Mouse (Mus musculus) midbrain, embryonic 12.5 days (tissue): ENCODE results near the gene Gm42957. TPM values are rescaled to one million over a fixed set of nuclear protein-coding genes. Genes with fewer than 3 reads are reported as not detected.
A peak's percentile ranks its signal among the peaks of the same experiment; 100 is the strongest.
"Not testable (repeated sequence)": the region's sequence is repeated elsewhere in the genome, so short reads cannot be mapped to it uniquely, and the experiment has no call there.

Experiments used
- ATAC-seq: fragments of 200-750 bp; cut with Nextera tagmentation; 2 replicates; pipeline ENCODE4 v1.8.0; 2017; ENCODE audit warnings: low read depth, moderate TSS enrichment, moderate library complexity; ENCODE audit not compliant: low FRiP score
- H3K27ac ChIP-seq: fragments of 300-500 bp; sonication (generic); replicated peaks from 2 replicates; pipeline ENCODE4 v1.5.1; 2016; ENCODE audit warnings: mild to moderate bottlenecking
- H3K27me3 ChIP-seq: fragments of 300-500 bp; sonication (generic); 2 replicates; pipeline ENCODE4 v1.6.1; 2016; ENCODE audit warnings: mild to moderate bottlenecking
- H3K36me3 ChIP-seq: fragments of 300-500 bp; sonication (generic); 2 replicates; pipeline ENCODE4 v1.6.1; 2016
- H3K4me1 ChIP-seq: fragments of 300-500 bp; sonication (generic); 2 replicates; pipeline ENCODE4 v1.6.1; 2016
- H3K4me2 ChIP-seq: fragments of 300-500 bp; sonication (generic); replicated peaks from 2 replicates; pipeline ENCODE4 v1.6.1; 2016; ENCODE audit warnings: mild to moderate bottlenecking, moderate library complexity
- H3K4me3 ChIP-seq: fragments of 300-500 bp; sonication (generic); 2 replicates; pipeline ENCODE4 v1.5.1; 2016; ENCODE audit warnings: mild to moderate bottlenecking
- H3K9ac ChIP-seq: fragments of 300-500 bp; sonication (generic); replicated peaks from 2 replicates; pipeline ENCODE4 v1.6.1; 2016; ENCODE audit warnings: mild to moderate bottlenecking, moderate library complexity
- H3K9me3 ChIP-seq: fragments of 300-500 bp; sonication (generic); 2 replicates; pipeline ENCODE4 v1.6.1; 2016; ENCODE audit warnings: mild to moderate bottlenecking
- WGBS: fragments of 180-500 bp; shearing (Covaris S2); methylation state at CpG from one replicate; pipeline ENCODE4 v1.1.7; 2016; 5-methylcytosine and 5-hydroxymethylcytosine counted together
- polyA plus RNA-seq: library from polyadenylated mRNA; unstranded; fragments of >200 nt; fragmentation: Nextera tagmentation; extraction: Ambion mirVana; gene quantifications from 2 replicates; pipeline ENCODE4 v1.2.1, GENCODE M21; 2016

Gene Gm42957
- polyA plus RNA-seq, 1 experiment from 2014 or later: not detected

- ATAC-seq, H3K9ac ChIP-seq, H3K27ac ChIP-seq, H3K36me3 ChIP-seq, H3K4me3 ChIP-seq, H3K27me3 ChIP-seq, H3K9me3 ChIP-seq, H3K4me2 ChIP-seq: not testable (repeated sequence)
- 90% methylated on average over 7 of the region's 7 CpGs for WGBS
- H3K4me1 ChIP-seq: peaks cover 15% of the 10 kb centered on the region
Observed at GRCm38 (mm10) chr3:96665732-96666363, 30.6 kb downstream of the Gm42957 start.

- Histone ChIP-seq H3K27me3 (peaks cover 14% of the 10 kb centered on the region), H3K9ac (no peak overlapping the region), H3K9me3 (no peaks in the 10 kb centered on the region), H3K4me3 (no peak overlapping the region), H3K4me1 (peaks cover 15% of the 10 kb centered on the region), H3K27ac (no peak overlapping the region), H3K4me2 (no peak overlapping the region), H3K36me3 (no peaks in the 10 kb centered on the region)
- 96% methylated on average over 5 of the region's 5 CpGs for WGBS
- ATAC-seq: no peak
Observed at GRCm38 (mm10) chr3:96666916-96667315, 31.6 kb downstream of the Gm42957 start.

- no peak overlapping the region for H3K27ac ChIP-seq
- H3K4me2 ChIP-seq: no peak overlapping the region
- no peak overlapping the region for H3K4me3 ChIP-seq
- no peaks in the 10 kb centered on the region for H3K9me3 ChIP-seq
- H3K27me3 ChIP-seq: peaks cover 14% of the 10 kb centered on the region
- no peak for ATAC-seq
- H3K9ac ChIP-seq: no peak overlapping the region
- H3K36me3 ChIP-seq: no peaks in the 10 kb centered on the region
- WGBS: 52% methylated on average over 1 of the region's 1 CpGs
- peaks cover 15% of the 10 kb centered on the region for H3K4me1 ChIP-seq
Observed at GRCm38 (mm10) chr3:96667316-96667715, 32.0 kb downstream of the Gm42957 start.

- WGBS: 97% methylated on average over 5 of the region's 5 CpGs
- Histone ChIP-seq H3K4me1 (peaks cover 9% of the 10 kb centered on the region), H3K36me3 (no peaks in the 10 kb centered on the region), H3K4me3 (no peak overlapping the region), H3K27ac (no peak overlapping the region), H3K9me3 (no peaks in the 10 kb centered on the region), H3K4me2 (no peak overlapping the region), H3K27me3 (peaks cover 14% of the 10 kb centered on the region), H3K9ac (no peak overlapping the region)
- no peak for ATAC-seq
Observed at GRCm38 (mm10) chr3:96668424-96669067, 33.3 kb downstream of the Gm42957 start.

- peak within 1 kb of the TSS; percentile 41 for H3K9ac ChIP-seq
- 5% methylated on average over 35 of the region's 35 CpGs for WGBS
- H3K9me3 ChIP-seq: no peaks in the 10 kb centered on the region
- ATAC-seq: peak; percentile 92
- H3K36me3 ChIP-seq: no peaks in the 10 kb centered on the region
- peaks cover 5% of the 10 kb centered on the region; the same call in 1 of the 2 replicates for H3K4me1 ChIP-seq
- peak within 1 kb of the TSS; percentile 73 for H3K4me2 ChIP-seq
- H3K4me3 ChIP-seq: peak within 1 kb of the TSS; percentile 42
- peaks cover 14% of the 10 kb centered on the region for H3K27me3 ChIP-seq
- H3K27ac ChIP-seq: no peak within 1 kb of the TSS
Observed at GRCm38 (mm10) chr3:96669727-96670468, 34.6 kb downstream of the Gm42957 start, which contains the start of gene Ankrd35. TSS of gene Ankrd35 (plus strand) at chr3:96670131.

GRCm38 (mm10) chr3:96671519-96671918 lies 36.2 kb downstream of the Gm42957 start:
- H3K27me3 ChIP-seq: peaks cover 14% of the 10 kb centered on the region
- no peak overlapping the region for H3K4me3 ChIP-seq
- H3K27ac ChIP-seq: no peak overlapping the region
- WGBS: 94% methylated on average over 5 of the region's 5 CpGs
- no peak overlapping the region for H3K9ac ChIP-seq
- no peaks in the 10 kb centered on the region for H3K36me3 ChIP-seq
- no peak overlapping the region for H3K4me2 ChIP-seq
- H3K9me3 ChIP-seq: no peaks in the 10 kb centered on the region
- no peak for ATAC-seq
- H3K4me1 ChIP-seq: peaks cover 11% of the 10 kb centered on the region; the same call in 1 of the 2 replicates

GRCm38 (mm10) chr3:96673514-96673913 lies 38.2 kb downstream of the Gm42957 start:
- H3K27ac ChIP-seq: no peak overlapping the region
- H3K4me2 ChIP-seq: no peak overlapping the region
- no peaks in the 10 kb centered on the region for H3K36me3 ChIP-seq
- whole genome bisulfite sequencing: 70% methylated on average over 4 of the region's 4 CpGs
- no peak overlapping the region for H3K4me3 ChIP-seq
- H3K4me1 ChIP-seq: peaks cover 11% of the 10 kb centered on the region; the same call in 1 of the 2 replicates
- ATAC-seq: no peak
- H3K27me3 ChIP-seq: peaks cover 17% of the 10 kb centered on the region
- no peaks in the 10 kb centered on the region for H3K9me3 ChIP-seq
- H3K9ac ChIP-seq: no peak overlapping the region

GRCm38 (mm10) chr3:96674442-96674841 lies 39.2 kb downstream of the Gm42957 start:
- Histone ChIP-seq H3K27me3 (peaks cover 24% of the 10 kb centered on the region), H3K4me1 (peaks cover 11% of the 10 kb centered on the region; the same call in 1 of the 2 replicates), H3K9me3 (no peaks in the 10 kb centered on the region), H3K4me3 (no peak overlapping the region), H3K36me3 (no peaks in the 10 kb centered on the region), H3K4me2 (no peak overlapping the region), H3K27ac (no peak overlapping the region), H3K9ac (no peak overlapping the region)
- WGBS: 59% methylated on average over 8 of the region's 8 CpGs
- no peak for ATAC-seq

GRCm38 (mm10) chr3:96675171-96675570 lies 39.9 kb downstream of the Gm42957 start:
- 87% methylated on average over 3 of the region's 3 CpGs for WGBS
- Histone ChIP-seq H3K9ac (no peak overlapping the region), H3K4me1 (peaks cover 10% of the 10 kb centered on the region; the same call in 1 of the 2 replicates), H3K4me2 (no peak overlapping the region), H3K27ac (no peak overlapping the region), H3K27me3 (peaks cover 31% of the 10 kb centered on the region), H3K9me3 (no peaks in the 10 kb centered on the region), H3K36me3 (no peaks in the 10 kb centered on the region), H3K4me3 (no peak overlapping the region)
- ATAC-seq: no peak

GRCm38 (mm10) chr3:96675690-96676089 lies 40.4 kb downstream of the Gm42957 start:
- Histone ChIP-seq H3K27ac (no peak overlapping the region), H3K9ac (no peak overlapping the region), H3K4me2 (no peak overlapping the region), H3K4me1 (peaks cover 6% of the 10 kb centered on the region; the same call in 1 of the 2 replicates), H3K27me3 (peaks cover 31% of the 10 kb centered on the region), H3K9me3 (no peaks in the 10 kb centered on the region), H3K36me3 (no peaks in the 10 kb centered on the region), H3K4me3 (no peak overlapping the region)
- WGBS: 31% methylated on average over 3 of the region's 3 CpGs
- no peak for ATAC-seq

GRCm38 (mm10) chr3:96678456-96678855 lies 43.2 kb downstream of the Gm42957 start:
- peaks cover 39% of the 10 kb centered on the region for H3K27me3 ChIP-seq
- H3K9me3 ChIP-seq: no peaks in the 10 kb centered on the region
- H3K9ac ChIP-seq: no peak overlapping the region
- ATAC-seq: no peak
- 70% methylated on average over 7 of the region's 7 CpGs for WGBS
- no peak overlapping the region for H3K4me2 ChIP-seq
- H3K36me3 ChIP-seq: no peaks in the 10 kb centered on the region
- no peak overlapping the region for H3K4me3 ChIP-seq
- no peak overlapping the region for H3K27ac ChIP-seq
- peaks cover 6% of the 10 kb centered on the region; the same call in 1 of the 2 replicates for H3K4me1 ChIP-seq

- Histone ChIP-seq H3K4me2 (no peak overlapping the region), H3K9ac (no peak overlapping the region), H3K27ac (no peak overlapping the region), H3K4me1 (peaks cover 6% of the 10 kb centered on the region; the same call in 1 of the 2 replicates), H3K27me3 (peaks cover 46% of the 10 kb centered on the region), H3K4me3 (no peak overlapping the region), H3K9me3 (no peaks in the 10 kb centered on the region), H3K36me3 (no peaks in the 10 kb centered on the region)
- ATAC-seq: no peak
- WGBS: 14% methylated on average over 5 of the region's 5 CpGs
Observed at GRCm38 (mm10) chr3:96679159-96679674, 43.9 kb downstream of the Gm42957 start.
